Mouse (Mus musculus) induced T-regulatory cell, adult 2 months (primary cell): ENCODE results near the gene Cpa5.
A peak's percentile ranks its signal among the peaks of the same experiment; 100 is the strongest.

ENCODE experiments used
- DNase-seq: peaks from one replicate; pipeline ENCODE4 v3.0.0-alpha.2; 2012; ENCODE audit warnings: low read depth

Gene Cpa5

GRCm38 (mm10) chr6:30610710-30611109 lies at the start of gene Cpa5:
TSS of gene Cpa5 (plus strand) at chr6:30611010.
- DNase-seq: no peak

- DNase-seq: no peak
Observed at GRCm38 (mm10) chr6:30562132-30562531, 48.7 kb upstream of the Cpa5 start.

GRCm38 (mm10) chr6:30563575-30563974 lies 47.2 kb upstream of the Cpa5 start:
- no peak for DNase-seq

- DNase-seq: no peak
Observed at GRCm38 (mm10) chr6:30564051-30564450, 46.8 kb upstream of the Cpa5 start.

- DNase-seq: no peak
Observed at GRCm38 (mm10) chr6:30568069-30568468, 42.7 kb upstream of the Cpa5 start, which contains the start of gene Cpa4. TSS of gene Cpa4 (plus strand) at chr6:30568369.

- no peak for DNase-seq
Observed at GRCm38 (mm10) chr6:30569331-30569730, 41.5 kb upstream of the Cpa5 start.

GRCm38 (mm10) chr6:30570012-30570411 lies 40.8 kb upstream of the Cpa5 start:
- DNase-seq: no peak

- DNase-seq: no peak
Observed at GRCm38 (mm10) chr6:30572456-30573311, 38.1 kb upstream of the Cpa5 start.

- no peak for DNase-seq
Observed at GRCm38 (mm10) chr6:30573380-30573779, 37.4 kb upstream of the Cpa5 start.

GRCm38 (mm10) chr6:30574945-30575344 lies 35.9 kb upstream of the Cpa5 start:
- no peak for DNase-seq

GRCm38 (mm10) chr6:30576477-30577203 lies 34.2 kb upstream of the Cpa5 start:
- no peak for DNase-seq

- no peak for DNase-seq
Observed at GRCm38 (mm10) chr6:30579961-30580840, 30.6 kb upstream of the Cpa5 start.

GRCm38 (mm10) chr6:30580841-30581176 lies 30.0 kb upstream of the Cpa5 start:
- no peak for DNase-seq

GRCm38 (mm10) chr6:30586886-30587442 lies 23.8 kb upstream of the Cpa5 start:
- no peak for DNase-seq

GRCm38 (mm10) chr6:30589819-30590218 lies 21.0 kb upstream of the Cpa5 start:
- no peak for DNase-seq

- peak; percentile 65 for DNase-seq
Observed at GRCm38 (mm10) chr6:30591851-30592404, 18.9 kb upstream of the Cpa5 start.

- DNase-seq: no peak
Observed at GRCm38 (mm10) chr6:30592417-30592974, 18.3 kb upstream of the Cpa5 start.

- DNase-seq: no peak
Observed at GRCm38 (mm10) chr6:30594364-30594763, 16.4 kb upstream of the Cpa5 start.

- no peak for DNase-seq
Observed at GRCm38 (mm10) chr6:30596230-30596898, 14.4 kb upstream of the Cpa5 start.

GRCm38 (mm10) chr6:30600033-30600432 lies 10.8 kb upstream of the Cpa5 start:
- DNase-seq: no peak

GRCm38 (mm10) chr6:30600995-30601394 lies 9.8 kb upstream of the Cpa5 start:
- DNase-seq: no peak
